Mouse (Mus musculus) lung, adult 2 months (tissue): ENCODE measurements at regions not wholly inside any gene's neighbourhood (a gene's known extent, or its start where the extent isn't known, plus 50 kb on each side); places are given as distances from the start of the nearest gene placed in this dataset.

Experiments used
- DNase-seq: peaks from one replicate; pipeline ENCODE4 v3.0.0; 2022
- H3K4me1 ChIP-seq: fragments of 200-500 bp; 2 replicates; pipeline ENCODE4 v1.6.1; 2011; ENCODE audit warnings: low read length; ENCODE audit not compliant: control insufficient read depth, insufficient read depth
- H3K4me3 ChIP-seq: fragments of 200-500 bp; replicated peaks from 2 replicates; pipeline ENCODE3; 2011; ENCODE audit warnings: low read depth, mild to moderate bottlenecking, control low read depth, low read length; ENCODE audit errors: extremely low read depth
- CTCF ChIP-seq: fragments of 200-500 bp; IDR thresholded peaks from 2 replicates; pipeline ENCODE4 v1.5.1; 2011; ENCODE audit warnings: mild to moderate bottlenecking, low read length, control low read depth; ENCODE audit not compliant: insufficient read depth
- POLR2A ChIP-seq: fragments of 200-500 bp; IDR thresholded peaks from 2 replicates; pipeline ENCODE4 v1.6.1; 2011; ENCODE audit warnings: low read depth, mild to moderate bottlenecking, control low read depth, low read length, borderline replicate concordance; ENCODE audit errors: extremely low read depth
- WGBS: fragments of 180-500 bp; shearing (Covaris S2); methylation state at CpG from one replicate; pipeline ENCODE4 v1.1.7; 2018; 5-methylcytosine and 5-hydroxymethylcytosine counted together

DNA sequence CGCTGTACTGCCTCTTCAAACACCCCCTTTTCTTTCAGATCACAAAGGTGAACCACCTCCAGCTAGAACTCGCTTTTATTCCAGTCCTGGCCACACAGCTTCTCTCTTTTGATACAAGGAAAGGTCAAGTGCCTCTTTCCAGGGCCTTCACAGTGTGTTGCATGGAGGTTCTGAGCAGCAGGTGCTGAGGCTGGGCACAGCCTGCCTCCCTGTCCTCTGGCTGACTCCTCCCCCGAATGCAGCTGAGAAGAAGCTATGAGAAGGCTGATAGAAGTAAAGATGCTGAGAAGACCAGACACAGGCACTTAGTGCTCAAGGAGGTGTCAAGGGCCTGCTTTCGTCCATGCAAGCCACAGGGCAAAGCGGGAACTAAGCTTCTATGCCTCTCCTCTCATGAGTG, 248.2 kb downstream of the Pdcd6ip start:
- TF ChIP-seq POLR2A (no peak), CTCF (no peak)
- no peak for DNase-seq
- Histone ChIP-seq H3K4me3 (no peak overlapping the region), H3K4me1 (no peaks in the 10 kb centered on the region)
- 67% methylated on average over 5 of the region's 5 CpGs for WGBS

DNA sequence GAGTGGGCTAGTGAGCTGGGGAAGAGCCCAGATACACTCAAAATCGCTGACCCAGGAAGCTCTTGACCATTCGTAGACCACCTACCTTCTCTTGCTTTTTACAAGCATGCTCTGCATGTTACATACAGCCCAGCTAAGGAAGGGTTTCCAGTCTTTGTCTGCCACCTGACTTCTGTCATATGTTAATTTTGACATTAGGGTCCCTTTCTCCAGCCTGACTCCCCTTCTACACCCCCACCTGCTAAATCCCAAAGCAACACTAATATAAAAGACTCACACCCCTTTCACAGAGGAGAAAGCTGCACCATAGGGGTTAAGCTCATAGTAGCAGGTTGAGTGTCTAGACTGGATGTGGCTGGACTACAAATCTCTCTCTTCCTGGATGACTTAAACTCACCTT, 248.8 kb downstream of the Pdcd6ip start:
- DNase-seq, result no peak
- Histone ChIP-seq H3K4me3 (no peak overlapping the region), H3K4me1 (no peaks in the 10 kb centered on the region)
- no peak for TF ChIP-seq POLR2A
- no peak for TF ChIP-seq CTCF
- WGBS, result 51% methylated on average over 2 of the region's 2 CpGs

DNA sequence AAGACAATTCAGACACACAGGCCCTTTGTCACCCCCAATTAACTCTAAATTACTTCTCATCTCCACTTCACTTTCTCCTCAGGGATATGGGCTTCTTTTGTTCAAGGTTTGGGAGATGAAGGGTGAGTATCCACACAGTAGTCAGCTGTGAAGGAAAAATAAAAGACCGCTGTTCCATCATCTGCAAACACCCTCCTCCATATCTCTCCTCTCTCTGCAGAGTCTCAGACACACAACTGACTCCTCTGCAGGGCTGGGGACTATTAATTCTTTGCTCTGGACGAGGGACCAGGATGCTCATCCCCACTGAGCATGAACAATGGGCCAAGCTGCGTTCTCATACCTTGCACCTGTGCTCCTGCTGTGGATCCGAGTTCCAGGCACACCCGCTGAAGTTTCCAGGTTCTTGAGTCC, 249.3 kb downstream of the Pdcd6ip start:
- TF ChIP-seq CTCF, result no peak
- TF ChIP-seq POLR2A, result no peak
- no peak overlapping the region for H3K4me3 ChIP-seq
- 39% methylated on average over 5 of the region's 5 CpGs for WGBS
- no peak for DNase-seq
- H3K4me1 ChIP-seq, result no peaks in the 10 kb centered on the region

DNA sequence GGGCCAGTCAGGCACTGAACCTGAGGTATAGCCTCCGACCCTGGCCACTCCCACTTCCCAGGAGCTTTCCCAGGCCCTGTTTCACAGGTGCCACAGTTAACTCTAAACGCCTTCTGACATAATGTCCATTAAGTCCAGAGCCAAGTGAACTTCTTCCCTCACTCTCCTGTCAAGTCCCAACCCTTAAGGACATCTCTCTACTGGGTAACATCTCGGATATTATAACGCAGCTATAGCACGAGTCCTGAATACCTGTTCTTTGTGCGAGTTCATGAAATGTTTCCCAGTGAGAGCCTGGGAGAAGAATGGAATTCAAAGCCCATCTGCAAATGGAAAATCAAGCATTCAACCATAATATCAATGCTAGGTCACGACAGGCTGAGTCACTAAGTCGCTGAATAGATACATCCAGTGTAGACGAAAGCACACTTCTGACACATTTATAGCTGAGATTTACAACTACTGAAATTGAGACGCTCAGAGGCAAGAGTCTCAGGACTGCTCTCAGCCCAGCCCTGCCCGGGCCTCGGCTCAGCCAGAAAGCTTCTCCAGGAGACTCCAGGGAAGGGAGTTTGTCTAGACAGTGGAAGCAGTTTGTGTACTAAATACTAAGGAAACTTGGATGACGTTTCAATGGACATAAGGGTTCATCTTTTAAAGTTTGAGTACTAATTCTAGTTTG, 250.7 kb downstream of the Pdcd6ip start:
- 85% methylated on average over 13 of the region's 13 CpGs for WGBS
- Histone ChIP-seq H3K4me3 (no peak overlapping the region), H3K4me1 (no peaks in the 10 kb centered on the region)
- no peak for TF ChIP-seq CTCF
- no peak for TF ChIP-seq POLR2A
- DNase-seq, result no peak

DNA sequence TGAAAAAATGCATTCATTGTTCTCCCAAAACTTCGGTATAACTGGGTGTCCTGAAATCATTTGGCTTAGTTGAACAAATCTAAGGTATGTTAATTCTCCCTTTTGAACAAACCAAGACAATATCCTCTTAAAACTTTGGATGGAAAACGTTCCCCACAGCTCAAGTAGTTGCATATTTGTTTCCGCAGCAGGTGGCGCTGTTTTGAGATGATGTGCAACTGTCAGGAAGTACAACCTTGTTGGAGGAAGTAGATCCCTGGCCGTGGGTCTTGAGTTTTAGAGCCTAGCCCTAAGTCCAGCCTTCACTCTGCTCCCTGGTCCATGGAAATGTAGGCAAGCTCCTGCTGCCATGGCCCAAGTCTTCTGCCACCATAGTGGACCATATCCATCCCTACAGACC, 252.5 kb downstream of the Pdcd6ip start:
- DNase-seq, result no peak

DNA sequence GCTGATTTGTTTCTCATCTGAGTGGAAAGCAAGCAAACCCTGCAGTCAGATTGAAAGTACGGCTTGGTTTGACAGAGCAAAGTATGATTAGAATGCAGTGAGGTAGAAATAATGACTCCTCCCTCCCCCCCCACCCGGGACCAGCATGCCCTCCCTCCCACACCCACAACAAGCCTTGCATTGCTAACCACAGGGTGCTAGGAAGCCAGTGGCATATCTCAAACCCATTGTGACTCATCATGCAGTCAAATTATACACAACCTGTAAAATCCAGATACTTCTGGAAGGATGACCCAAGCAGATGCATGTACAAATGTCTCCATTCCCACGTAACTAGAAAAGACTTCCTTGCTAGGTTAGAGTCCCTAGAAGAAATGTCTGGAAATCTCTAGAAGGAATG, 254.8 kb downstream of the Pdcd6ip start:
- TF ChIP-seq POLR2A (no peak), CTCF (no peak)
- Histone ChIP-seq H3K4me3 (no peak overlapping the region), H3K4me1 (no peaks in the 10 kb centered on the region)
- WGBS, result 67% methylated on average over 3 of the region's 3 CpGs
- DNase-seq, result no peak

More for the DNA sequence above, 252.5 kb downstream of the Pdcd6ip start:
- Histone ChIP-seq H3K4me3 (no peak overlapping the region), H3K4me1 (no peaks in the 10 kb centered on the region)
- 80% methylated on average over 5 of the region's 5 CpGs for WGBS
- TF ChIP-seq CTCF (no peak), POLR2A (no peak)

DNA sequence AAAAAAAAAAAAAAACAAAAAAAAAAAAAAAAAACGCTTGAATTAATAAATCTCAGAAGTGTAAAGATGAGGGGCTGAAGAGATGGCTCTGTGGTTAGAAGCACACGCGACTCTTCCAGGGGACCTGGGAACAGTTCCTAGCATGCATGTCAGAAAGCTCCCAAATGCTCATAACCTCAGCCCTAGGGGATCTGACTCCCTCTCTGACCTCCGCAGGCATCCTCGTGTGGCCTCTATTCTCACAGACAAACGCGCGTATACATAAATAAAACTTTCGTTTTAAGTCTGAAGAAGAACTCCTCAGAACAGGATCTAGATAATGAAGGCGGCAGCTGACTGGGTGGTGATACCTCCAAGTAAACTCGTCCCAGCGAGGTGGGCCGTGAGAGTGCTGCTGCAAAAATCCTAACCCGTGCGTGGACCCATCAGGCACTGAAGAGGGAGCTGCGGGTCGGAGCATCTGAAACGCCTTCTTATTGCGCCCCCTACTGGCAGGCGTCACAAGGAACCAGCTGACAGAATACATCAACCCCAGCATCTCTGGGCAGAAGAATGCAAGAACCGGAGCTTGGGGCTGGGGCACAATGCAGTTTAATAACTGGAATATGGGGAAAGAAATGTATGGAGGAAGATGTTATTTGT, 266.2 kb downstream of the Pdcd6ip start:
- Histone ChIP-seq H3K4me3 (peak overlapping the region; percentile 35), H3K4me1 (peaks cover 3% of the 10 kb centered on the region; the same call in 1 of the 2 replicates)
- TF ChIP-seq POLR2A (no peak), CTCF (peak; percentile 66)
- peak; percentile 28 for DNase-seq
- WGBS, result 6% methylated on average over 21 of the region's 21 CpGs

DNA sequence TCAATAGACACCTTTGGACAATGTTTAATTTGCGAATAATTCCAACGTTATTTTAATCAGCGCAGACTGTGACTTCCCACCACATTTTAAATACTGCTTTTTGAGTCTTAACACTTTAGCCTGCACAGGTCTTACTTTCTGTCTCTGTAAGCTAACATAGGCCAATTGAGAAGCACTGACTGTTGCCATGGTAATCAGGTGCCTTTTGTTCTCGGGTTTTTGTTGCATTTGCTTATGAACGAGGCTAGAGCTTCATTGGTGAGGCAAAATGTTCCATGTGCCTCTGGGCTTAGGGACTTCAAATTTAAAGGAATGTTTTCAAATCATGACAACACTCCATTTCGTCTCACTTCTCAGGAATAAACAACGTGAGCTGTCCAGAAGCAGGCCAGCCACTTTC, 269.7 kb downstream of the Pdcd6ip start:
- H3K4me3 ChIP-seq, result no peak overlapping the region
- no peak for TF ChIP-seq POLR2A
- TF ChIP-seq CTCF, result no peak
- H3K4me1 ChIP-seq, result peaks cover 3% of the 10 kb centered on the region; the same call in 1 of the 2 replicates
- DNase-seq, result no peak
- 57% methylated on average over 7 of the region's 7 CpGs for WGBS

DNA sequence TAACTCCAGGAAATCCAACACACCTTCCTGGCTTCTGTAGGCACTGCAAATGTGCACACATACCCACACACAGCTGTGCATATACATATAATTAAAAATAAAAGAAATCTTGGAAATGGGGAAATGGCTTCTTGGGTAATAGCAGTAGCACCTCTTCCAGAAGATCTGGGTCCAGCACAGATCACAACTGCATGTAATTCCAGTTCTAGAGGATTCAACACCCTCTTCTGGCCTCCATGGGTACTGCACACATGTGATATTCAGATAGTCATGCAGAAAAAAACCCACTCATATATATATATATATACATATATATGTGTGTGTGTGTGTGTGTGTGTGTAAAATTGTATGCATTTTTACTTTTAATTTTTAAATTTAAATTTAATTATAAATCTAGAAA, 272.1 kb downstream of the Pdcd6ip start:
- no peak for TF ChIP-seq POLR2A
- TF ChIP-seq CTCF, result no peak
- no peak overlapping the region for H3K4me3 ChIP-seq
- no peak for DNase-seq

DNA sequence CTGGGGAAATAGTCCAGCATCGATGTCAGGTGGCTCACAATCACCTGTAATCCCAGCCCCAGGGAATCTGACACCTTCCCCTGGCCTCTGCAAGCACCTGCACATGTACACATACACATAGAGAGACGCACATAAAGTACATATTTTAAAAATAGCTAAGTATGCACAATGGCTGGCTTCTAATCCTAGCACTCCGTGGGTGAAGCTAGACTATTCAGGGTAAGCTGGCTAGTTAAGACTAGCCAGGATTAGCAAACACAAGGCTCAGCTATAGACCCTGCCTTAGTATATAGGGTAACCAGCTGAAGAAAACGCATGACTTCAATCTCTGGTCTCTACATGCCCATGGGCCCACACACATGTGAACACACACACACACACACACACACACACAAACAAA, 274.6 kb downstream of the Pdcd6ip start:
- DNase-seq, result no peak
- H3K4me1 ChIP-seq, result no peaks in the 10 kb centered on the region
- 56% methylated on average over 4 of the region's 4 CpGs for WGBS
- no peak overlapping the region for H3K4me3 ChIP-seq
- TF ChIP-seq POLR2A (no peak), CTCF (no peak)

More for the DNA sequence above, 272.1 kb downstream of the Pdcd6ip start:
- no peaks in the 10 kb centered on the region for H3K4me1 ChIP-seq
